Mouse (Mus musculus) kidney, postnatal 36 days (tissue): Measurements from ENCODE around the gene Eef2k.
A peak's percentile ranks its signal among the peaks of the same experiment; 100 is the strongest.

ENCODE experiments used
- DNase-seq, 2 experiments: peaks; one replicate each; pipeline ENCODE4 v3.0.0; 2021 to 2022; ENCODE audit warnings: mixed read lengths in 2 of 2

Gene Eef2k

DNA sequence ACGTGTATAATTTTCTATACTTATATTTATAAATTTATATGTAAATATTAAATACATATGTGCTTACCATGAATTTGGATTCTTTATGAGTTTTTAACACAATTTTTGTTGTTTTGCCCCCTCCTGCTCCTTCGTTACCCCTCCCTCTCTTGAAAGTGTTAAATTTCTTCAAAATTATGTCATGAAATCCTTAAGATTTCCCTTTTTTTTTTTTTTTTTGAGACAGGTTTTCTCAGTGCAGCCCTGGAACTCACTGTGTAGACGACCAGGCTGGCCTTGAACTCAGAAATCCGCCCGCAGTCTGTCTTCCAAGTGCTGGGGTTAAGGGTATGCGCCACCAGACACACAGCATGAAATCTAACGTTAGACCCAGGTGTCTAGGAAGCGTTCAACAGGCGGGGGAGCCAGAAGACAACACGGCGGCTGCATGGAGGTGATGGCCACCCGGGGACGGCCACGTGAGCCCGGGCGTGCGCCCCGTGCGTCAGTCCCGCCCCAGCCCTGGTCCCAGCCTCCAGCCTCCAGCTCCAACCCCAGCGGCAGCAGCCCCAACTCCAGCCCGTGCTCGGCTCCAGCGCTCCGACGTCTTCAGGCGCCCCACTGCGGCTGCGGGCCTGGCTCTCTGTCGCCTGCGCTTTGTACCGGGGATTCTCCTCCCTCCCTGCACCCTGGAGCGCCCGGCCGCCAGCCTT, at the start of gene Eef2k:
Gene Eef2k (plus strand): TSS at position 487 of the 692 bp plus-strand sequence.
- DNase-seq, result peak; percentile 88 to 90

DNA sequence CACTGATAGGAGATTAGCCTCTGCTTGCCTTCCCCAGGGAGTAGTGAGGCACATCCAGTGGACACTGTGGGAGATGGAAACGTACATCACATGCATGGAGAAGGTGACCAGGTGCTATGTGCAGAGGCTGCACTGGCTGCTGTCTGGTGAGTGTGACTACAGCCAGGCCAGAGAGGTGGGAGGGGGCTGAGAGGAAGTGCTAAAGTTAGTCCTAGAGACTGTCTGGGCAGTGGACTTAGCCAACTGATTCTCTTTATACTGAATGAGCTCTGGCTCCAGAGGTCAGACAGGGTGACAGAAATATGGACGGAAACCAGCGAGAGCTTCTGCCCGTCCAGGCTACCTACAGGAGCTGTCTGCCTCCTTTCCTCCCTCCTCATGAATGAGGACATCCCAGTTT, 47.1 kb upstream of the Eef2k start:
- DNase-seq, result no peak

DNA sequence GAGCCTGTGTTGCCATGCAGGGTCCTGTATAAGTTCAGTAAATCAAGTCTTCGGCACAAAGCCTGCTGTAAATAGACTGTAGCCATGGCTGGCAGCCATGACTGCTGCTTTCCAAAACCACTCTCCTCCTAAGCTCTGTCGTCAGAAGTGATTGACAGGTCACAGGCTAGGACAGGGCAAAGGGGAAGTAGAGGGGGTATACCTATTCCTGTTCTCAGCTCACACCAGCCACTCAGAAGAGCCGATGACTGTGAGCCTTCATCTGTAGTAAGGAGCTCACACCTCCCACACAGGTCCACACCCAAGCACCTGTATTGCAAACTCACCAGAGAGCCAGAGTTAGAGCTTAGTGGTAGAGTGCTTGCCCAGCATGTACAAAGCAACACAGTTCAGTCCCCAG, 46.3 kb upstream of the Eef2k start:
- DNase-seq, result no peak

DNA sequence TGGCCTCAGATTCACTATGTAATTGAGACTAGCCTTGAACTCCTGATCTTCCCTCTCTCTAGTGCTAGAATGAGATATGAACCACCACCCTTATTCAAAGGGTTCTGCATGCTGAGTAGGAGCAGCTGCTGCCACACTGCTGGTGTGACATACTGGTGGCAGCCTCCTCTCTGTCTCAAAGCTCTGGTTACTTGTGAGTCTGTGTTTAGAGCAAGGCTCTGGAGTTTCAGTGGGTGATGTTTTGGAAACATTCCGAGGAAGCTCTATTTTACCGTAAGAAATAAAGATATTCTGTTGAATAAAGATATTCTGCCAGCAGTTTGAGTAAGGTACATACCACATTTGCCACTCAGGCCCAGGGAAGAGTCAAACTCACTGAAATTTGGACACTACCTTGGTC, 39.4 kb upstream of the Eef2k start:
- no peak for DNase-seq

DNA sequence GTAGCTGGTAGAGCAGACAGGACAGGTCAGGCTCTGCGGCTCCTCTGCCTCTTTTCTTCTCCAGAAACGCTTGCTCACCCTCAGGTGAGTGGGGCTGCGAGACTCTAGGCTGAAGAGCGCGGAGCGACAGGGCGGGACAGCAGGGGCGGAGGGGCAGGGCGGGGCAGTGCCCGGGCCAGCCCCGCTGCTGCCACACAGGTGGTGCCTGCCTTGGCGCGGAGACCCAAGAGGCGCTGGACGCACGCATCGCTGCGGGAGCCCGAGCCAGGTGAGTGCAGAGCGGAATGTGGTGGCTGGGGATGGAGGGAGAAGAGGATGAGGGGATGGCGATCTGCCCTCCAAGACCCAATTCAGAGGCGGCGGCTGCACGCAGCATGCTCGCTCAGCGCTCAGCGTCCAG, 32.9 kb upstream of the Eef2k start:
- DNase-seq, result peak in 1 of 2 experiments; percentile 31

DNA sequence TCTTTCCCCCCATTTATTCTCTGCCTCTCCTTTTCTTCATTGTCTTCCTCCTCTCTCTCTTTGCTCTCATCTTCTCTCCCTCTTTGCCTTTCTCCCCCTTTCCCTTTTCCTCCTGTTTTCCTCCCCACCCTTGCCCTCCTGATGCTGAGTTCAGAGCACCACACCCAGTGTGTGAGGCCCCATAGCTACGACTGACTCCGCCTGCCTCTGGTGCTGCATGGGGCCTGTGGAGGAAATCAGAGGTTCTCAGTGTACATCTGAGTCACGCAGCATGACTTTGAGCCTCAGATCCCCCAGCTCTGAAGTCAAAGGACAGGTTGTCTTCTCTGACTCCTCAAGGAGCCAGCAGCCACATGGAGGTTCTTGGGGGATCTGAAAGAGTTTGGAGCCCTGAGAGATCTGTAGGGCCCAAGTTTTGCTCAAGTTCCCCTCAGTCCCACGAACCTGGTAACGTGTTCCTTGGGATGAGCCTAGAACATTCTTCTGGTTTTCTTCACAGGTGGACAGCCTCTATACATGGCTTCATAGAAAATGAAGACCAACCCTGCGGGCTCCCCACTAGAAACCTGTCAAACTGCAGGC, 30.7 kb upstream of the Eef2k start, which contains the start of gene Gm5737:
Gene Gm5737 (plus strand): TSS at position 532 of the 582 bp plus-strand sequence.
- DNase-seq, result no peak

DNA sequence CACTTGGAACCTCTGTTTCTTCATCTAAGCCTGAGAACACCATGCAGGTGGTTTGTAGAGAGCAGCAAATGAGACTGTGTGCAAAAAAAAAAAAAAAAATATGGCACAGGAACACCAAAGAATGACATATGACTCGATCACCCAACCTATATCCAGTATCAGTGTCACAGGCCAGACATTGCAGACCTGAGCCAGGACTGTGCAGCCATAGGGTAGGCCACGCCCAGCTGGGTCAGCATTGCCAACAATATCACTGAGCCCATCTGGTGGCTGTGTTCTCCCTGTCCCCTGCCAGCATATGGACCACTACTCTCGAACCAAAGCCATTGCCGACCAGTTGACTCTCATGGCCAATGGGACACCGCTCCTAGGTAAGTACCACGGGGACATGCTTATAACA, 25.1 kb upstream of the Eef2k start:
- no peak for DNase-seq

DNA sequence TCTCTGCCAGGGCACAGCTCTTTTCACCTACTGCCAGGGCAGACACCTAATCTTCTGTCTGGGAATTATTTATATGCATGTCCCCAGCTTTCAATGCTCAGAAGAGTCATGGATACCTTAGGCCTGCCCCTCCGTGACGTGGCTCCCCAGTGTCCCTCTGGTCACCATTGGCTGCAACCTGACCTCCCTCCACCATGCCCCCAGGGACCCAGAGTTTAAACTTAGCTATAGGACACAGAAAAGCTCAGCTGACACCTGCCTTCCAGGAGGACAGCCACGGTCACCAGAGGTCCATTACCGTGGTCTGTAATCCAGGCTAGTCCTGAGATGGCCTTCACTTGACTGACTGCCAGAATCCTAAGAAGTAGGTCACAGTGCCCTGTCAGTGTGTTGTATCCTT, 23.2 kb upstream of the Eef2k start:
- no peak for DNase-seq

DNA sequence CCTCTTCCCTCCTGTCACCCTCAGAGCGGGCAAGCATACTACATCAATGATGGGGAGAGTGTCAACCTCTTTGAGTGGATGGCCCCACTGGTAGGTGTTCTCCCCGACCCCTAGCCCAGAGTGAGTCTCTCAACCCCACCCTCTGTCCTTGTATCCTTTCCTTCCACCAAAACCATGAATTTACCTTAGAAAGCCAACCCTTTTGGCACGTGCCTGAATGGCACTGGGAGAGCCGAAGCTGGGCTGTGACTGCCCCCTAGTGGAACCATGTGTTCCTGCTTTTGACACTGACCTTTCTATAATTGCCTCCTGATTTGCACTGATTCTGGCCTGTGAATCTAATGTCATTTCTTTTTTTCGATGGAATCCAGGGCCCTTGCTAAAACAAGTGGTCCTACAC, 19.4 kb upstream of the Eef2k start:
- peak; percentile 62 to 85 for DNase-seq

DNA sequence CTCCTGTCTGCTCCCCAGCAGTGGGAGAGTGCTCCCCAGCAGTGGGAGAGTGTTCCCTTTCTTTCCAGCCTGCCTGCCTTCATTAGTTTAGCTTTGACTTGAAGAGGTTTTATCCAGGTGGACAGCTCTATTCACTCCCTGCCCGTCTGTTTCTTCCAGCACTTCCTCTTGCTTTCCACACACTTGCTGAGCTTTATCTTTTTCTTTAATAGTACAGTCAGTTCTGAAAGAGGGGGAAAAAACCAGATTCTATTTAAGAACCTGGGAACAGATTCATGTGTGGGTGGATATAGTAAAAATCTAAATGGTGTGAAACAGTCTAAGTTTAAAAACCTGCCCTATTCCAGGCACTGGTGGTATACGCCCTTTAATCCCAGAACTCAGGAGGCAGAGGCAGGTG, 17.5 kb upstream of the Eef2k start:
- DNase-seq, result no peak

DNA sequence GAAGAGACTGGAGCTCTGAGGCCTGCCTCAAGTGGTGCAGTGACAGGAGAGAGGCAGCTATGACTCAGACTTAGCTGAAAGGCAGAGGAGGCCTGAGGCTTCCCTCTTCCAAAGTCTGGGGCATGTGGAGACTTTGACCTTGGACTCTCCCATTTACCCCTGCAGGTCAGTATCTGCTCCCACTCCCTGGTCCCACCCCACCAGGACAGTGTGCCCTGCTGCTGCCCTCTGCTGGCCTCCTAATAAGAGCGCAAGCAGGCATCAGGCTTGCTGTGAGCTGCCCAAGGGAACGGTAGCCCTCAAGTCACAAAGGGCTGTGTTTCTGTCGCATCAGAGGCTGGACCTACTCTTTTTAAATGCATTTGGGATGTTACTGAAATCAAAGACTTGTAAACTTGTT, 16.2 kb upstream of the Eef2k start:
- peak; percentile 24 to 82 for DNase-seq

DNA sequence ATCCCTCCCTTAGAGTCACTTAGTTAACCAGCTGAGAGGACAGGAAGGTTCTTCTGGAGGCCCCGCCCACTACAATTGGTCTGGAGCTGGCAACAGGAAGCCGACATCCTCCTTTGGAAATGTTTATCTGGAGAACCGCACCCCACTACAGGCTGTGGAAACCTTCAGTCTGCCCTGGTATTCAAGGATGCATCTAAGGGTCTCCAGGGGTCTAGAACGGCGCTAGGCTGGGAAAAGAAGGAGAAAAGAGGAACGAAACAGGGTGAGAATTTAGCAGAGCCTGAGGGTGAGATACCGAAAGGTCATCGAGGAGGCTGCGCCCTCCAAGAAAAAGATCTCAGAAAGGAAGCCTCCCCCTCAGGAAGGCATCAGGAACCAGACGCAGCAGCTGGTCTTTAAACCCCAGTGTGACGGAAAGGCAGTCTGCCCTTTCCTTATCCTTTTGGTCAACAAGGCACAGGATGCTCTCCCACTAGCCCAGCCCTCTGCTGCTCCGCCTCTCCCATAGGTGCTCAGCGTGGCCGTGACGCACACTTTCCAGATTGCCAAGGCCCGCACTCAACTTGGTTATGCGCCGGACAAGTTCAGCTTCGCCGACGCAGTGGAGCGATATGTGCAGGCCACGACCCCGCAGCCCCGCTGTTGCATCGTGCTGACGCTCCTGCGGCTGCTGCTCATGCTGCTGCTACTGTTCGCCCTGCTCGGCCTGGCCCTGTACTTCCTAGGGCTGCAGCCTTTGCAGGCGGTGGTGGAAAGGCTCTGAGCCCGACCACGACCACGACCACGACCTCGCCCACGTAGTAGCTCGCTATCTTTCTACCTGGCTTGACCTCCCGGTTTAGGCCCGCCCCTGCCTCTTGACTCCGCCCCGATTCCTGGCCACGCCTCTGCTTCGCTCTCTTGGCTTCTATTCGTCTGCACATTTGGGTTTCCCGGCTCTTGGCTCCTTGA, 11.9 kb upstream of the Eef2k start:
- peak; percentile 82 to 91 for DNase-seq

DNA sequence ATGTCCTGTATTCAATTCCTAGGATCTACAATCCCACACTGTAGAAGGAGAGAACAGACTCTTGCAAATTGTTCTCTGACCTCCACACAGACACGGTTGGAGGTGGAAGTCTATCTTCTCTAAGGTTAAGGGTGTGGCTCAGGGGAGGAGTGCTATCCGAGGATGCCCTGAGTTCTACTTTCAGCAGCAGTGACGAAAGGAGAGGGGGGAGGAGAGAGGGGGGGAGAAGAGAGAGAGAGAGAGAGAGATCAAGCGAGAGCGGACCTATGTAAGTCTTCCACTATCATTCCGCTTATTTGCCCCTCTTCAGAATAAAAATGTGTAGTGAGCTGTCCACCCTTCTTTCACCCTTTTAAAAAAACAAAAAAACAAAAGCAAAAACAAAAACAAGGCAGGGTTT, 8.2 kb upstream of the Eef2k start:
- DNase-seq, result no peak

DNA sequence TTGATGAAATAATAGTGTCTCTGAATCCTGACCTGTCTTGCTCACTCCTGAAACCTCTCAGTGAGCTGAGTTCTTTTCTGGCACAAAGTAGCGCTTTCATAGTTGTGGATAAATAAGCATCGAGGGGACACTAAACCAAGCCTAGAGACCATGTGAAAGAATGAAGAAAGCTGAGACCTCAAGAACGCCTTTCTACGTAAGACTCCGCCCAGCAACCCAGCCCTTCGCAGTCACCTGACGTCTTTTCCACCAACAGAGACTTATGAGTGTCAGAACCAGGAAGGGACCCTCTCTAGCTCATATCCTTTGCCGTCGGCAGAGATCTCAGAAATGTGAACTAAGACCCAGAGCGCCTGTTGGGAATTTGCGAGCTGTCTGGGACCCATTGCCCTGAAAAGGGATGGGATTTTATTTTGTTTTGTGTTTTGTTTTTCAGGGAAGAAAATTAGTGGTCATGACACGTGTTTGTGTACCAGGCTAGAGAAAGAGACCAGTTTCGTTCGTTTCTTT, 7.7 kb upstream of the Eef2k start:
- DNase-seq, result peak; percentile 78 to 80

DNA sequence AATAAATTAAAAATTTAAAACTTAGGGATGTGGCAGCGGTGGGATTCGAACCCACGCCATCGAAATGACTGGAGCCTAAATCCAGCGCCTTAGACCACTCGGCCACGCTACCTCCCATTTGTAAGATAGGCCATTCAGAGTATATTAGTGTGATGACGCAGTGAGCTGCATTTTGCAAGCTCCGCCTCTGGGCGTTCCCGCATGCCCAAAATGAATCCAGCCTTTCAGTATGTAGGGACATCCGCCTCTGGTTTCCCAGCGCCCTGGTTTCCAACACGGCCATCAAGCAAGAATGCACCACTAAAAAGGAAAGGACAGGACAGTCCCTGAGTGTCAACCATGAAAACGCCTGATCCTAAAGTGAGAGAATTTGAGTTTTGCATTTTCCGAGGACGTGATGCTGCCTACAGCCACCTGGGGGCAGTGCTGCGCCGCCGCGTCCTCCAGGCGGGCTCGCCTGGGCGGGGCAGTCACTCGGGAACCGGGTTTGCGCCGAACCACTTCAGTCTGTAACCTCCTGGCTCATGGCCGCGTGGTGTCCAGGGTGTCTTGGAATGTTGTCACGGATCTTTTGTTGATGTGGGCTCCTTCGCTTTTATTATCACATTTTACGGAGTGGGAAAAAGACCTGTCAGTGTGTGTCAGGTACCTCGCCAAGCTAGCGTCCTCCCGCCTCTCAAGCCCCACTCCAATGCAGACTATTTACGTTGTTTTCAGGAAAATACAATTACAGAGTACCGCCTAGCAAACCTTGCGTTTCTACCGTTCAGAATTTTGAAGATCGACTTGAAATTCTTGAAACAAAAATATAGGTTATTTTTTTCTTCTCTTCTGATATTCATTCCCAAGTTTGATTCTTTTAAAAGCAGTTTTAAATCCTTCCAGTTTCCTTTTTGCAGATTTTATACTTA, 6.9 kb upstream of the Eef2k start:
- DNase-seq, result peak; percentile 95 to 96

DNA sequence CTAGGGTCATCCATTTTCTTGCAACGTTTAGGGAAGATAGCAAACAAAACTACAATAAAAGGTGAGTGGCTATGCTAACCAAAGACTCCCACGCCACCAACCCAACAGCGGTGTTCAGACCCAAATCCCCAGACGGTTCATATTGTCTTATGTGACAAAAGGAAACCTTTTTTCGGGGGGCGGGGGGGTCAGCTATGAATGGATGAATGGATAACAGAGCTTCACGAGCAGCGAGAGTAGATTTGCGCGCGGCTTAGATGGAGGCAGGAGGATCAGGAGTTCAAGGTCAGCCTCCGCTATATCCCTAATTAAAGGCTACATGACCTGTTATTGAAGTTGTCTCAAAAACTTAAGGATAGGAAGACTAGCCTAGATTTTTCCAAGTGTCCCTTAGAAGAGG, 6.3 kb upstream of the Eef2k start:
- peak in 1 of 2 experiments; percentile 38 for DNase-seq

DNA sequence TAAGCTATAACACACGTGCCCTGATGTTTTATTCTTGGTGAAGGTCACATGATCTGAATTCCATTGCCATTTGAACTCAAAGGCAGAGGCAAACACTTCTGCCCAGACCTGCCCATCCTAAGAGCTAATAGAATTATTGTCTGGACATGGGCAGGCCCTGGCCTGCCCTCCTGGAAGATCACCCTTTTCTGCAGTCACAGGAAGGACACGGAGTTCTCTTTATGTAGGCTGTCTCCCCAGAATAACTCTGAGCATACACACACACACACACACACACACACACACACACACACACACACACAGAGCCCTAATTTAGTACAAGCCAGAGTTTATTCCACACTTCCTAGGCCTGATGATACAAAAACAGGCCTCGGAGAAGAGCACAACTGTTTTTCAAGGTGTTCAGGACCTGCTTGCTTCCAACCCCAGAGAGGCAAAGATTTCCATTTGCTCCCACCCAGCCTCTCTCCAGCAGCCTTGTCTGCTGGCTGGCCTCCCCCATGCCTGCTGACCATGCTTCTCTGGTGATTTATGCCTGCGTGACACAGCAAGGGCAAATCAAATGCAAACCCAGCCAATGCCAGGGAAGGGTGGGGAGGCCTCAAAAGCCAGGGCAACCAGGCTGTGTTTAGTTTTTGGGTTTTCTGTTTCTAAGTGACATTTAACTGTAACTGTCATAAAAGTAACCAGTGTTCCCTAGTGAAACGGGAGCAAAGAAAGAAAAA, 4.0 kb upstream of the Eef2k start:
- peak in 1 of 2 experiments; percentile 13 for DNase-seq

DNA sequence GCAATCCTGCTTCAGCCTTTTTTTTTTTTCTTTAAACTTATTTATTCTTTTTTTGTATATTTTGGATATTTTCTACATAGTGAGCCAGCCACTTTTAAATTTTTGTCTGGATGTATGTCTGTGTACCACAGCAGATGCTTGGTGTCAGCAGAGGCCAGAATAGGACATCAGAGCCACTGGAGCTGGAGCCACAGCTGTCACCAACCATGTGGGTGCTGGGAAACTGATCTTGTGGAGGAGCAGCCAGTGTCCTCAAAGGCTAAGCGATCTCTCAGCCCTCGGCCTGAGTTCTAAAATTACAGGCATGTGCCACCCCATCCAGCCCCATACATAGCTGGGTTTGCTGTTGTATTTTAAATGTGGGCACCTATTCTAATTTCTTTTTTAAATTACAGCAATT, 2.8 kb upstream of the Eef2k start:
- DNase-seq, result no peak

DNA sequence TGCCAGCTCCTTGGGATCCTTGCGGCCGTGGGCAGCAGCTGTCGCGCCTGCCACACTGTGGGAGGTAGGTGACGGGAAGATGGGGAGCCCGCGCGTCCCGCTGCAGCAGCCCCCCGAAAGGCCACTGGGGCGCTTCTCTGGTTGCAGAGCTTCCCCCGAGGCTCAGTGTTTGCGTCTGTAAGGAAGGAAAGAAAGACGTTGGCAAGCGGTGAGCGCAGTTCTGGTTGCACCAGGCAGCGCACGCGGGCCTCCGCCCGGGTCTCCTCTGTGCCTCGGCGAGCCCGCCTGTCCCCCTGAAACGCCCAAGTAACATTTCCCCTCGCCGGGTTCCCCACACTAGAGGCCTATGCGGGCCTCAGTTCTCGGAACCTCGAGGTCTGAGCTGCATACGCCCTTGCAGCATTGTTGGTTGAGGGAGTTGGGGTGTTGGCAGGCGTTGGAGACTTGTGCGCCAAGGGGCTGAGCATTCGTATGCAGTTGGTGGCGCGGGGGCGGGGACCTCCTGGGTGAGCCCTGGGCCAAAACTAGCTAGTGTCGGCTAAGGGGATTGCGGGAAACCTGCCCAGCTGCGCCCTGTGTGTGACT, 498 bp downstream of the Eef2k start:
- DNase-seq, result peak; percentile 57 to 81

DNA sequence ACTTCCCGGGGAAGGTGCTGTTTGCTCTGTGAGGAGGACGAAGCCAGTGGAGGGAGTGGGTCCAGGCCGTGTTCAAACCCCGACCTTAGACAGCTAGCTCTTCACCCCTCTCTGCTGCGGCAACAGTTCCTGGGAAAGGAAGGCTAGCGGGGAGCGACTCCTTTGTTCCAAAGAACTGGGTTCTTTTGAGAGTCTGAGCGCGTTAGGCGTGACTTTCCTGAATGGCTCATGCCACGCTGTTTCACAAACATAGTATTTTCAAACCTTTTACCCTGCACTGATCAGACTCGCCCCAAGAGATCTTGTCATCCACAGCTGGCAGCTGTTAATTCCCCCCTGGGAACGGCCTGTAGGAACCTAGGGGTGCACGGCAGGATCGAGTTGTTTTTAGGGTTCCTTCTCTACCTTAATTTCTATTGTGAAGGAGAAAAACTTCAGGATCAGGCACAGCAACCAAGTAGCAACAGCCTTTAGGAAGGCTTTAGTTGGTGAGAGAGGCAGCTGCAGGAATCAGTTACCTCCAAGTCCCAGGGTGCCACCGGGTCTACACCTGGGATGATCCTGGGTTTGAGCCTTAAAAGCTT, 1.3 kb downstream of the Eef2k start:
- peak in 1 of 2 experiments; percentile 11 for DNase-seq

DNA sequence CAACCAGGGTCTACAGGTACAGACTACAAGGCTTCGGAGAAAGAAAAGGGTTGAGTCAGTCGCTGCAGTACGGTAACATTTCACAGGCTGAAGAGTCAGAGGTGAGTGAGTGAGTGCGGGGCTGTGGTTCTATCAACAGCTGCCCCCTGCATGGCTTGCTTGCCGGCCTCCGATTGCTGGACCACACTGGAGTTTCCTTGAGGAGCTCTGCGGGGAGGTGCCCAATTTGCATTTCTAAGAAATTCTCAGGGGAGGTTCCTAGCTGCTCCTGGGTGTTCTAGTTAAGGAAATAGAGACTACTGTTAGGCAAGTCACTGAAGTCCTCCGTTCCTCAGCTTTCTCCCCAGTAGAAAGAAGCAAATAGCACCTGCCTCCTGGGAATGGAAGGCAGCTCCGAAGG, 2.1 kb downstream of the Eef2k start:
- no peak for DNase-seq
